Mouse (Mus musculus): ENCODE measurements at regions not wholly inside any gene's neighbourhood (a gene's known extent, or its start where the extent isn't known, plus 50 kb on each side); places are given as distances from the start of the nearest gene placed in this dataset.

- DNase-seq (ENCODE audit: low read depth, low spot score), result no peak
These were observed 1062.8 kb upstream of the Acvr2a start for GRCm38 (mm10) chr2:47750997-47751623.

GRCm38 (mm10) chr2:47755716-47756115, 1058.2 kb upstream of the Acvr2a start:
- DNase-seq (ENCODE audit: low read depth, low spot score), result no peak

GRCm38 (mm10) chr2:47756248-47756647, 1057.7 kb upstream of the Acvr2a start:
- no peak for DNase-seq (ENCODE audit: low read depth, low spot score)

GRCm38 (mm10) chr2:47775766-47776165, 1038.1 kb upstream of the Acvr2a start:
- DNase-seq (ENCODE audit: low read depth, low spot score), result no peak

GRCm38 (mm10) chr2:47776965-47777364, 1036.9 kb upstream of the Acvr2a start:
- no peak for DNase-seq (ENCODE audit: low read depth, low spot score)

- peak; percentile 44 for DNase-seq (ENCODE audit: low read depth, low spot score)
These were observed 1028.1 kb upstream of the Acvr2a start for GRCm38 (mm10) chr2:47785848-47786247.

- DNase-seq (ENCODE audit: low read depth, low spot score), result no peak
These were observed 991.1 kb upstream of the Acvr2a start for GRCm38 (mm10) chr2:47822746-47823271.

- no peak for DNase-seq (ENCODE audit: low read depth, low spot score)
These were observed 981.4 kb upstream of the Acvr2a start for GRCm38 (mm10) chr2:47832493-47832892.

- DNase-seq (ENCODE audit: low read depth, low spot score), result no peak
These were observed 980.4 kb upstream of the Acvr2a start for GRCm38 (mm10) chr2:47833517-47833916.

- no peak for DNase-seq (ENCODE audit: low read depth, low spot score)
These were observed 979.7 kb upstream of the Acvr2a start for GRCm38 (mm10) chr2:47834055-47834799.

- DNase-seq (ENCODE audit: low read depth, low spot score), result no peak
These were observed 956.7 kb upstream of the Acvr2a start for GRCm38 (mm10) chr2:47857229-47857628.

GRCm38 (mm10) chr2:47862446-47862845, 951.5 kb upstream of the Acvr2a start:
- DNase-seq (ENCODE audit: low read depth, low spot score), result no peak

GRCm38 (mm10) chr2:47878002-47878401, 935.9 kb upstream of the Acvr2a start:
- no peak for DNase-seq (ENCODE audit: low read depth, low spot score)

- no peak for DNase-seq (ENCODE audit: low read depth, low spot score)
These were observed 934.8 kb upstream of the Acvr2a start for GRCm38 (mm10) chr2:47879071-47879470.

GRCm38 (mm10) chr2:47879796-47880195, 934.1 kb upstream of the Acvr2a start:
- DNase-seq (ENCODE audit: low read depth, low spot score), result no peak

GRCm38 (mm10) chr2:47888166-47888565, 925.7 kb upstream of the Acvr2a start:
- no peak for DNase-seq (ENCODE audit: low read depth, low spot score)

GRCm38 (mm10) chr2:47891366-47891765, 922.5 kb upstream of the Acvr2a start:
- no peak for DNase-seq (ENCODE audit: low read depth, low spot score)

- DNase-seq (ENCODE audit: low read depth, low spot score), result no peak
These were observed 921.0 kb upstream of the Acvr2a start for GRCm38 (mm10) chr2:47892879-47893278.

- no peak for DNase-seq (ENCODE audit: low read depth, low spot score)
These were observed 919.1 kb upstream of the Acvr2a start for GRCm38 (mm10) chr2:47894806-47895205.

- no peak for DNase-seq (ENCODE audit: low read depth, low spot score)
These were observed 899.6 kb upstream of the Acvr2a start for GRCm38 (mm10) chr2:47914270-47914669.

- DNase-seq (ENCODE audit: low read depth, low spot score), result no peak
These were observed 898.9 kb upstream of the Acvr2a start for GRCm38 (mm10) chr2:47914986-47915485.

GRCm38 (mm10) chr2:47922965-47923364, 890.9 kb upstream of the Acvr2a start:
- no peak for DNase-seq (ENCODE audit: low read depth, low spot score)

- DNase-seq (ENCODE audit: low read depth, low spot score), result no peak
These were observed 887.3 kb upstream of the Acvr2a start for GRCm38 (mm10) chr2:47926620-47927019.

All from CD4-positive, CD25-positive, alpha-beta regulatory T cell, adult 2 months (primary cell).